Mouse (Mus musculus) yolk sac, embryonic 10.5 days (tissue): Measurements from ENCODE around the gene Arnt.

Experiments used
- DNase-seq: peaks from one replicate; pipeline ENCODE4 v3.0.0-alpha.2; 2017; ENCODE audit warnings: low spot score

Gene Arnt

GRCm38 (mm10) chr3:95456367-95456766 lies 22.2 kb downstream of the Arnt start:
- no peak for DNase-seq

GRCm38 (mm10) chr3:95457758-95458157 lies 23.6 kb downstream of the Arnt start:
- no peak for DNase-seq

GRCm38 (mm10) chr3:95459381-95459780 lies 25.2 kb downstream of the Arnt start:
- peak; percentile 56 for DNase-seq

GRCm38 (mm10) chr3:95463852-95464251 lies 29.7 kb downstream of the Arnt start:
- no peak for DNase-seq

- no peak for DNase-seq
These were observed 44.8 kb downstream of the Arnt start for GRCm38 (mm10) chr3:95478966-95479365.

- no peak for DNase-seq
These were observed 52.2 kb downstream of the Arnt start for GRCm38 (mm10) chr3:95486421-95486820.

- no peak for DNase-seq
These were observed 54.5 kb downstream of the Arnt start for GRCm38 (mm10) chr3:95488679-95489078.

GRCm38 (mm10) chr3:95490238-95490637 lies 56.0 kb downstream of the Arnt start:
- DNase-seq = no peak

GRCm38 (mm10) chr3:95494342-95494741 lies 60.2 kb downstream of the Arnt start:
- peak; percentile 39 for DNase-seq

- DNase-seq = no peak
These were observed 64.0 kb downstream of the Arnt start for GRCm38 (mm10) chr3:95498229-95498628.

GRCm38 (mm10) chr3:95499024-95499423 lies 64.8 kb downstream of the Arnt start, which contains the start of gene Ctsk:
Gene Ctsk, plus strand, starts transcription at chr3:95499256.
- DNase-seq = no peak

- DNase-seq = no peak
These were observed 65.4 kb downstream of the Arnt start for GRCm38 (mm10) chr3:95499496-95500140.

- DNase-seq = no peak
These were observed 68.1 kb downstream of the Arnt start for GRCm38 (mm10) chr3:95502312-95502711.

GRCm38 (mm10) chr3:95509348-95509747 lies 75.2 kb downstream of the Arnt start:
- no peak for DNase-seq

- DNase-seq = no peak
These were observed 77.5 kb downstream of the Arnt start for GRCm38 (mm10) chr3:95511611-95512180.

- DNase-seq = peak; percentile 23
These were observed 82.4 kb downstream of the Arnt start for GRCm38 (mm10) chr3:95516614-95517041.

GRCm38 (mm10) chr3:95517493-95517898 lies 83.3 kb downstream of the Arnt start:
- peak; percentile 66 for DNase-seq

GRCm38 (mm10) chr3:95518891-95519290 lies 84.7 kb downstream of the Arnt start:
- DNase-seq = no peak

GRCm38 (mm10) chr3:95519315-95519714 lies 85.1 kb downstream of the Arnt start:
- peak; percentile 41 for DNase-seq

- DNase-seq = no peak
These were observed 85.9 kb downstream of the Arnt start for GRCm38 (mm10) chr3:95520100-95520499.

GRCm38 (mm10) chr3:95521168-95521567 lies 87.0 kb downstream of the Arnt start:
- DNase-seq = no peak

GRCm38 (mm10) chr3:95523662-95524061 lies 89.5 kb downstream of the Arnt start:
- peak; percentile 41 for DNase-seq

GRCm38 (mm10) chr3:95524673-95525072 lies 90.5 kb downstream of the Arnt start:
- peak; percentile 74 for DNase-seq

- DNase-seq = no peak
These were observed 91.9 kb downstream of the Arnt start for GRCm38 (mm10) chr3:95526111-95526510.
